Mouse (Mus musculus) heart, embryonic 12.5 days (tissue): ENCODE data around the gene Atf6. TPM values are rescaled to one million over a fixed set of nuclear protein-coding genes. Genes with fewer than 3 reads are reported as not detected.

Experiments used
- ATAC-seq: fragments of 200-750 bp; cut with Nextera tagmentation; 2 replicates; pipeline ENCODE4 v1.8.0; 2017; ENCODE audit warnings: moderate TSS enrichment, moderate library complexity; ENCODE audit not compliant: insufficient number of reproducible peaks, low FRiP score
- H3K27ac ChIP-seq: fragments of 300-500 bp; sonication (generic); 2 replicates; pipeline ENCODE4 v1.5.1; 2016; ENCODE audit warnings: mild to moderate bottlenecking, moderate library complexity; ENCODE audit not compliant: poor library complexity, severe bottlenecking
- H3K27me3 ChIP-seq: fragments of 300-500 bp; sonication (generic); replicated peaks from 2 replicates; pipeline ENCODE4 v1.6.1; 2016; ENCODE audit warnings: mild to moderate bottlenecking, moderate library complexity
- H3K36me3 ChIP-seq: fragments of 300-500 bp; sonication (generic); 2 replicates; pipeline ENCODE4 v1.6.1; 2016; ENCODE audit warnings: mild to moderate bottlenecking, moderate library complexity
- H3K4me1 ChIP-seq: fragments of 300-500 bp; sonication (generic); replicated peaks from 2 replicates; pipeline ENCODE4 v1.6.1; 2016; ENCODE audit warnings: mild to moderate bottlenecking
- H3K4me2 ChIP-seq: fragments of 300-500 bp; sonication (generic); 2 replicates; pipeline ENCODE4 v1.6.1; 2016; ENCODE audit warnings: mild to moderate bottlenecking, moderate library complexity
- H3K4me3 ChIP-seq: fragments of 300-500 bp; sonication (generic); 2 replicates; pipeline ENCODE4 v1.5.1; 2016; ENCODE audit warnings: mild to moderate bottlenecking
- H3K9ac ChIP-seq: fragments of 300-500 bp; sonication (generic); 2 replicates; pipeline ENCODE4 v1.6.1; 2016; ENCODE audit warnings: mild to moderate bottlenecking, moderate library complexity
- H3K9me3 ChIP-seq: fragments of 300-500 bp; sonication (generic); replicated peaks from 2 replicates; pipeline ENCODE4 v1.6.1; 2016; ENCODE audit warnings: mild to moderate bottlenecking, moderate library complexity
- WGBS: fragments of 180-500 bp; shearing (Covaris S2); methylation state at CpG from one replicate; pipeline ENCODE4 v1.1.7; 2016; 5-methylcytosine and 5-hydroxymethylcytosine counted together
- polyA plus RNA-seq: library from polyadenylated mRNA; unstranded; fragments of >200 nt; fragmentation: Nextera tagmentation; extraction: Ambion mirVana; gene quantifications from 2 replicates; pipeline ENCODE4 v1.2.1, GENCODE M21; 2016

Gene Atf6
- polyA plus RNA-seq: 15.0 and 16.7 TPM in 2 replicates

- H3K4me1 ChIP-seq: peaks cover 25% of the 10 kb centered on the region
- H3K36me3 ChIP-seq: peaks cover 5% of the 10 kb centered on the region
- H3K27me3 ChIP-seq: no peaks in the 10 kb centered on the region
- H3K27ac ChIP-seq: peak within 1 kb of the TSS; percentile 90
- H3K4me2 ChIP-seq: peak within 1 kb of the TSS; percentile 92
- H3K4me3 ChIP-seq: peak within 1 kb of the TSS; percentile 93
- peak; percentile 83 for ATAC-seq
- WGBS: under 1% methylated on average over 25 of the region's 25 CpGs
- H3K9me3 ChIP-seq: no peaks in the 10 kb centered on the region
- peak within 1 kb of the TSS; percentile 77 for H3K9ac ChIP-seq
Measured at GRCm38 (mm10) chr1:170867691-170868105, at the start of gene Atf6. Gene Atf6 (minus strand): TSS chr1:170867771.

GRCm38 (mm10) chr1:170915657-170916056 lies 48.1 kb upstream of the Atf6 start:
- no peak overlapping the region for H3K4me3 ChIP-seq
- H3K9me3 ChIP-seq: 0 out of 2 replicates have a peak, but pooled peaks cover 4% of the 10 kb centered on the region
- no peaks in the 10 kb centered on the region for H3K36me3 ChIP-seq
- WGBS: 16% methylated on average over 5 of the region's 5 CpGs
- peak; percentile 72 for ATAC-seq
- H3K27ac ChIP-seq: peak overlapping the region; percentile 68
- peaks cover 32% of the 10 kb centered on the region for H3K27me3 ChIP-seq
- H3K4me1 ChIP-seq: peaks cover 11% of the 10 kb centered on the region
- H3K9ac ChIP-seq: no peak overlapping the region
- 0 out of 2 replicates have a peak overlapping the region, but pooled peaks have one; percentile 3 for H3K4me2 ChIP-seq

- 0 out of 2 replicates have a peak, but pooled peaks cover 4% of the 10 kb centered on the region for H3K9me3 ChIP-seq
- WGBS: 64% methylated on average over 5 of the region's 5 CpGs
- no peak within 1 kb of the TSS for H3K27ac ChIP-seq
- no peak within 1 kb of the TSS for H3K4me2 ChIP-seq
- H3K4me3 ChIP-seq: no peak within 1 kb of the TSS
- ATAC-seq: no peak
- peaks cover 56% of the 10 kb centered on the region for H3K27me3 ChIP-seq
- no peak within 1 kb of the TSS for H3K9ac ChIP-seq
- H3K36me3 ChIP-seq: no peaks in the 10 kb centered on the region
- peaks cover 17% of the 10 kb centered on the region for H3K4me1 ChIP-seq
Measured at GRCm38 (mm10) chr1:170912891-170913615, 45.5 kb upstream of the Atf6 start, which contains the start of gene Fcrlb. Gene Fcrlb (minus strand): TSS chr1:170912941.

GRCm38 (mm10) chr1:170911907-170912660 lies 44.5 kb upstream of the Atf6 start:
- Histone ChIP-seq H3K27me3 (peaks cover 64% of the 10 kb centered on the region), H3K4me3 (no peak overlapping the region), H3K4me2 (no peak overlapping the region), H3K9ac (no peak overlapping the region), H3K36me3 (no peaks in the 10 kb centered on the region), H3K9me3 (0 out of 2 replicates have a peak, but pooled peaks cover 4% of the 10 kb centered on the region), H3K27ac (no peak overlapping the region), H3K4me1 (peaks cover 27% of the 10 kb centered on the region)
- WGBS: 76% methylated on average over 11 of the region's 11 CpGs
- ATAC-seq: no peak

- H3K9me3 ChIP-seq: no peaks in the 10 kb centered on the region
- H3K4me1 ChIP-seq: peaks cover 16% of the 10 kb centered on the region
- peaks cover 83% of the 10 kb centered on the region for H3K27me3 ChIP-seq
- H3K9ac ChIP-seq: peak overlapping the region; percentile 58; the same call in 1 of the 2 replicates
- H3K36me3 ChIP-seq: no peaks in the 10 kb centered on the region
- H3K4me3 ChIP-seq: peak overlapping the region; percentile 56
- WGBS: 4% methylated on average over 21 of the region's 21 CpGs
- H3K4me2 ChIP-seq: peak overlapping the region; percentile 92
- no peak overlapping the region for H3K27ac ChIP-seq
- 0 out of 2 replicates have a peak, but pooled peaks have one; percentile 40 for ATAC-seq
Measured at GRCm38 (mm10) chr1:170908341-170908740, 40.8 kb upstream of the Atf6 start.

GRCm38 (mm10) chr1:170907456-170908191 lies 40.1 kb upstream of the Atf6 start:
- no peaks in the 10 kb centered on the region for H3K36me3 ChIP-seq
- WGBS: under 1% methylated on average over 71 of the region's 71 CpGs
- H3K9ac ChIP-seq: peak overlapping the region; percentile 58
- peaks cover 16% of the 10 kb centered on the region for H3K4me1 ChIP-seq
- peak overlapping the region; percentile 56 for H3K4me3 ChIP-seq
- H3K9me3 ChIP-seq: no peaks in the 10 kb centered on the region
- H3K27me3 ChIP-seq: peaks cover 83% of the 10 kb centered on the region
- ATAC-seq: peak; percentile 63
- no peak overlapping the region for H3K27ac ChIP-seq
- H3K4me2 ChIP-seq: peak overlapping the region; percentile 92

- WGBS: 30% methylated on average over 11 of the region's 11 CpGs
Measured at GRCm38 (mm10) chr1:170907111-170907455, 39.5 kb upstream of the Atf6 start.

GRCm38 (mm10) chr1:170903485-170903884 lies 35.9 kb upstream of the Atf6 start:
- 58% methylated on average over 5 of the region's 5 CpGs for WGBS
- Histone ChIP-seq H3K9me3 (no peaks in the 10 kb centered on the region), H3K9ac (no peak overlapping the region), H3K27ac (no peak overlapping the region), H3K4me3 (no peak overlapping the region), H3K4me2 (no peak overlapping the region), H3K27me3 (peaks cover 65% of the 10 kb centered on the region), H3K36me3 (no peaks in the 10 kb centered on the region), H3K4me1 (peaks cover 14% of the 10 kb centered on the region)
- ATAC-seq: no peak

More at GRCm38 (mm10) chr1:170907111-170907455, 39.5 kb upstream of the Atf6 start:
- peak overlapping the region; percentile 56 for H3K4me3 ChIP-seq
- H3K9me3 ChIP-seq: no peaks in the 10 kb centered on the region
- H3K27ac ChIP-seq: no peak overlapping the region
- no peak; the same call in 1 of the 2 replicates for ATAC-seq
- H3K4me2 ChIP-seq: peak overlapping the region; percentile 92
- H3K9ac ChIP-seq: peak overlapping the region; percentile 58; the same call in 1 of the 2 replicates
- no peaks in the 10 kb centered on the region for H3K36me3 ChIP-seq
- peaks cover 84% of the 10 kb centered on the region for H3K27me3 ChIP-seq
- peaks cover 16% of the 10 kb centered on the region for H3K4me1 ChIP-seq

- no peak overlapping the region for H3K9ac ChIP-seq
- no peak overlapping the region for H3K27ac ChIP-seq
- no peak overlapping the region for H3K4me3 ChIP-seq
- H3K4me1 ChIP-seq: no peaks in the 10 kb centered on the region
- H3K36me3 ChIP-seq: no peaks in the 10 kb centered on the region
- peak overlapping the region; percentile 50 for H3K4me2 ChIP-seq
- H3K27me3 ChIP-seq: peaks cover 56% of the 10 kb centered on the region
- 30% methylated on average over 10 of the region's 10 CpGs for WGBS
- H3K9me3 ChIP-seq: no peaks in the 10 kb centered on the region
- 0 out of 2 replicates have a peak, but pooled peaks have one; percentile 51 for ATAC-seq
Measured at GRCm38 (mm10) chr1:170901536-170902238, 34.1 kb upstream of the Atf6 start.

GRCm38 (mm10) chr1:170900799-170901467 lies 33.4 kb upstream of the Atf6 start:
- no peaks in the 10 kb centered on the region for H3K36me3 ChIP-seq
- H3K4me1 ChIP-seq: no peaks in the 10 kb centered on the region
- no peaks in the 10 kb centered on the region for H3K9me3 ChIP-seq
- H3K9ac ChIP-seq: no peak overlapping the region
- H3K4me3 ChIP-seq: no peak overlapping the region
- no peak overlapping the region for H3K27ac ChIP-seq
- peak overlapping the region; percentile 50 for H3K4me2 ChIP-seq
- H3K27me3 ChIP-seq: peaks cover 49% of the 10 kb centered on the region
- WGBS: 29% methylated on average over 10 of the region's 10 CpGs
- no peak for ATAC-seq
